Mouse (Mus musculus): ENCODE results near the gene Aldh16a1. TPM values are rescaled to one million over a fixed set of nuclear protein-coding genes. Genes with fewer than 3 reads are reported as not detected.
A peak's percentile ranks its signal among the peaks of the same experiment; 100 is the strongest.
"Not testable (repeated sequence)": the region's sequence is repeated elsewhere in the genome, so short reads cannot be mapped to it uniquely, and the experiment has no call there.

Gene Aldh16a1
- total RNA-seq, 2 experiments from 2014 or later, result 36.6 to 48.2 TPM

DNA sequence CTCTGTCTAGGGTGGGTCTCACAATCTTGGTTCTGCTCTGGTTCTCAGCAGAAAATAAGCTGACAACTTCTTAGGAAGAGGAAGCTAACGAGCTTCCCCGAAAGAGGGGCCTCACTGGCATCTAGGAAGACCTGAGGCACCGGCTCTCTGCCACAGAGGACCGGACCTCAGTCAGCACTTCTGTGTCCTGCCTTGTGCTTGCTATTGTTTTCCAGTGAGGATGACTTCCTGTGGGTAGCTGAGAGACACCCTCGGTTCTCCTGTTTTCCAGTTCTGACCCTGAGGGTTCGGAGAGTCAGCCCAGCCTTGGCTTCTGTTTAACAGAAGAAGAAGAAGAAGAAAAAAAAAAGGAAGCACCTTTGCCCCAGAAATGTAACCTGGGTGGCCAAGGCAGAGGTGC, 56.9 kb downstream of the Aldh16a1 start:
- intact Hi-C loops (cut with DNase I), result no loop called here
- no peak for DNase-seq

DNA sequence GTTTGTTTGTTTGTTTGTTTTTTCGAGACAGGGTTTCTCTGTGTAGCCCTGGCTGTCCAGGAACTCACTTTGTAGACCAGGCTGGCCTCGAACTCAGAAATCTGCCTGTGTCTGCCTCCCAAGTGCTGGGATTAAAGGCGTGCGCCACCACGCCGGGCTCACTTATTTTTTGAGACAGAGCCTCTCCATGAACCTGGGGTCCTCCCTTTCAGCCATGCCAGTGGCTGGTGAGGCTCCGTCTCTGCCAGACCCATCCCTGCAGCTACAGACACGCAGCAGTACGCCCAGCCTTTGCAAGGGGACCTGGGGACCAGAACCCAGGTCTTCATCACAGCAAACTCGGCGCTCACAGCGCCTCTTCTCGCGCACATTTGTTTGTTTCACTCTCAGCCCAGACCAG, 58.4 kb downstream of the Aldh16a1 start:
- intact Hi-C loops (cut with DNase I); DNase-seq: not testable (repeated sequence)

DNA sequence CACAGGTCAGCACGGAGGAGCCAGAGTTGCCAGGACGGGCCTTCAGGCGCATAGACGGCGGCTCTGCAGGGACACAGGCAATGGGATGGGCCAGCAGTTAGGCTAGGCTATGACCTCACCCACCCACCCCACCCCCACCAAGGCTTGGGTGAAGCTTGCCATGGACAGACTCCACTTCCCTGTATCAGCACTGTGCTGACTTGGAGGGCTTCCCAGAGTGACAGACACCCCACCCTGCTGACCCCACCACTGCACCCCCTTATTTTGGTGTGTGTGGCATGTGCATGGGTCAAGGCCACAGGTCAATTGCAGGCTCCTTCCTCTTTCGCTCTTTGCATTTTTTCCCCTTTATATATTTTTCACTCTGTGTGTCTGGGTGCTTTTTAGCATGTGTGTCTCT, 59.0 kb downstream of the Aldh16a1 start:
- intact Hi-C loops (cut with DNase I), result no loop called here
- DNase-seq, result peak in 1 of 2 experiments; percentile 38

DNA sequence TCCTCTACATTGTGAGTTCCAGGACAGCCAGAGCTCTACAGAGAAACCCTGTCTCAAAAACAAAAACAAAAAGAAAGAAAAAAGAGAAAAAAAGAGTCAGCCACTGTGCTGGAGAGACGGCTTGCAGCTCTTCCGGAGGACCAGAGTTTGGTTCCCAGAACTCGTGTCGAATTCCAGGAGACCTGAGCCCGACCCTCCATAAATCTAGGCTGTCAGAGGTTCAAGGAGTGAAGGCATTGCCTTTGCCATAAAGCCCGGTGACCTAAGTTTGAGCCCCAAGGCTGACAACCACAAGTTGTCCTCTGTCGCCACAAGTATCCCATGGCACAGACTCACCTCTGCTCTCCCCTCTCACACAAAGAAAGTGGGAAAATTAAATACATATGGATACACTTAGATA, 60.3 kb downstream of the Aldh16a1 start:
- intact Hi-C loops (cut with DNase I), result no loop called here
- no peak for DNase-seq

DNA sequence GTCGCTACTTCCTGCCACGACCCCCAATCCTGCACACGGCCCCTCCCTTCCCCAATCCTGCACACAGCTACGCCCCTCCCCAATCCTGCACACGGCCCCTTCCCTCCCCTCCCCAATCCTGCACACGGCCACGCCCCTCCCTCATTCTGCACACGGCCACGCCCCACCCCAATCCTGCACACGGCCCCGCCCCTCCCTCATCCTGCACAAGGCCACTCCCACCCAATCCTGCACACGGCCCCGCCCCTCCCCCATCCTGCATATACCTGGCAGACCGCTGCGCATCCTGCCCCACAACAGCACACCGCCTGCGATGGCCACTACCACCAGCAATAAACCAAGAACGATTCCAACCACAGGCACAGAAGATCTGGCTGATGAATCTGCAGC, 60.9 kb downstream of the Aldh16a1 start:
- intact Hi-C loops (cut with DNase I), result no loop called here
- no peak for DNase-seq

DNA sequence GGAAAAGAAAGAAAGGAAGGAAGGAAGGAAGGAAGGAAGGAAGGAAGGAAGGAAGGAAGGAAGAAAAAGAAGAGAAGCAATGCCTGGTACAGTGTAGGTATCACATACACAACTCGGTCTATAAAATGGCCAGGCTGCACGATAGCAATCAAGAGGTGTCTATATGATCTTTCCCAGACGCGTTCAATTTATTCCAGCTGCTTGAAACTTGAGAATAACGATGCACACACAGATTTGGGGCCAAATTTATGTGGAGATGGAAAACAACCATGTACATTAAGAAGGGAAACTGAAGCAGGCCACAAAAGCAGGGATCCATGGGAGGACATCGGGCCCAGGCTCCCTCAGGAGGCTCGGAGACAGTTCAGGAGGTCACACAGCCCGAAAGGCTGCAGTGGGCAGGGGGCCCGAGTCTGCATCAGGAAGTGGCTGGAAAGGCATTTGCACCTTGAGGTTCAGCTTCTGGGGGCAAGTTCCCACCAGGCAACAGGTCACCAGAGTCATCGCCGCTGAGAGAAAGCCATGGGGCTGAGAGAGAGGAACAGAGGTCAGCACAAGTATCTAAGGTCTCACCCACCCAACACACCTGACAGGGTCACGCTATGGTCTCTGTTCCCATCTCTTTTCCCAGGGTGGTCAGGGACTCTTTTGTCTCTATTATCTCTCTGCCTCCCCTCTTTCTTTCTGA, 61.4 kb downstream of the Aldh16a1 start:
- no peak for DNase-seq
- intact Hi-C loops (cut with DNase I), result no loop called here

DNA sequence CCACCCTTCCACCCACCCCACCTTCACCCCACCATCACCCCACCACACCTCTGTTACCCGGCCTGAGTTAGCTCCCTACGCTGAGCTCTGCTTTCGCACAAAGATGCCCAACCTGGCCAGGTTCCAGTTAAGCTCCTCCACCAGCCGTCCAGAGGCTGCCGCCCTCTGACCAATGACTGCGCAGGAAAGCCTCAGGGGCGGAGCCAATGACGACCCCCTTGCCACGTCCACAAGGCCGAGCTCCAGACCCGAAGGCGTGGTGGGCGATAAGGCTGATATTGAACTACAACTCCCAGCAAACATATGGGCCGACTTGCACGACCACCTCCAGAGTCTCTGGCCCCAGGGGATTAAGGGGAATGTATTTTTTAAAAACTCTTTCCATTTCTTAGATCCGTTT, 62.3 kb downstream of the Aldh16a1 start, which contains the start of gene Rcn3:
Rcn3 (minus strand) TSS at position 174 of the 400 bp plus-strand sequence.
- intact Hi-C loops (cut with DNase I), result no loop called here

DNA sequence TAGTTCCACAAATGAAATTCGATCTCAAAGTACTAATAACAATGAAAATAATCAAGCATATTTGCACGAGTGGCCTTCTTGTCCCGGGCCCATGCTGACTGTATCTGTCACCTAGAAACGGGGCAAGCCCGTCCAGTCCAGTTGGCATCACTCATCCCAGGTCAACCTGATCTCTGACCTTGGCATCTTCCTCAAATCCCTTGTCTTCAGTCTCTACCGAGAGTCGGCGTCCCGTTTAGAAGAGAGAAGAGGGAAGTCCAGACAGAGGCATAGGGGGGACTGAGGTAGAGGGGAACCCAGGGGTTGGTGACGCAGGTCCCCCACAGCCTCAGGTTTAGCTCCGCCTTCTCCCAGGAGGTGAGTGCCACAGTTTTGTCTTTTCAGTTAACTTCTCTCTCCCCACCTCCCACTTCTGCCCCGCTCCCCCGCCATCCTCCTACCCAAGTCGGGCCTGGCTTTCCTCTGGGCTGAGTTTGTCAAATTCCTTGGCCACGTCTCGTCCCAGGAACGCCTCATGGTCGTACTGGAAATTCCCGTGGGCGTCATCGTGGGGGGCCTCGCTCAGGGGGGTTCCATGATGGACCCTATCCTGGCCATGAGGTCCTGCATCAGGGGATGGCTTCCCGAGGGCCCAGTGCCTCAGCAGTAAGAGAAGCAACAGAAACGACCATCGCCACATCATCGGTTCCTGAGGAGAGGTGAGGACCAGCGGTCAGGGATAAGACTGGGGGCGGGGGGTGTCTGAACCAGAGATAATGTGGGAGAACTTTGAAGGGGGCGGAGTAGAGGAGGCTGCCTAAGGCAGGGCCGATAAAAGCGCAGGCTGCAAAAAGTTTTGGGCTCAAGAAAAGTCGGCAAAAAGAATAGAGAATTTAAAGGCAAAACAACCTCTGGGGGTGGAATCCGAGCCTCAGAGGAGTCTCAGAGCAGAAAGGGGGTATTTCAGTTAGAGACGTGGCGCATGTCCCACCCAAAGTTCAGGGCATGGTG, 63.1 kb downstream of the Aldh16a1 start:
- intact Hi-C loops (cut with DNase I), result no loop called here
- DNase-seq, result peak; percentile 44 to 70

More for the DNA sequence above, 62.3 kb downstream of the Aldh16a1 start, which contains the start of gene Rcn3:
- peak; percentile 92 to 93 for DNase-seq

Small RNA genes lying within 50 kb of the gene (microRNA-seq; reads per million reads assigned to microRNA genes)
- gene Mir150, result 964 to 1,004 reads per million in 2 experiments
- 9.0 to 15.3 reads per million in 2 experiments for gene Mir5121
- 0 reads per million in 2 experiments for gene Mir7055

Other genes with a start within 250 kb of the Aldh16a1 start
- gene Ap2a1, start 225.1 kb downstream of the Aldh16a1 start, total RNA-seq (2021), result 10 to 100 TPM; 90.9 to 91.1 TPM
- not detected for gene Tsks, start 211.4 kb downstream of the Aldh16a1 start, total RNA-seq (2021)
- 1 to 10 TPM; 4.1 to 6.2 TPM for gene Cpt1c, start 179.7 kb downstream of the Aldh16a1 start, total RNA-seq (2021)
- gene Prmt1, start 168.0 kb downstream of the Aldh16a1 start, total RNA-seq (2021), result 100 to 1,000 TPM; 198 to 216 TPM
- gene Irf3, start 156.9 kb downstream of the Aldh16a1 start, total RNA-seq (2021), result 10 to 100 TPM; 34.1 to 47.9 TPM
- 10 to 100 TPM; 14.5 to 15.9 TPM for gene Bcl2l12, start 155.9 kb downstream of the Aldh16a1 start, total RNA-seq (2021)
- gene Scaf1, start 138.2 kb downstream of the Aldh16a1 start, total RNA-seq (2021), result 10 to 100 TPM; 68.5 to 70.1 TPM
- gene Rras, start 136.6 kb downstream of the Aldh16a1 start, total RNA-seq (2021), result 10 to 100 TPM; 71.6 to 75.7 TPM
- 10 to 100 TPM; 28.8 to 35.7 TPM for gene Prr12, start 101.7 kb downstream of the Aldh16a1 start, total RNA-seq (2021)
- gene Nosip, start 92.2 kb downstream of the Aldh16a1 start, total RNA-seq (2021), result 10 to 100 TPM; 33.9 to 35.9 TPM
- 10 to 100 TPM; 10.9 to 11.3 TPM for gene Prrg2, start 91.9 kb downstream of the Aldh16a1 start, total RNA-seq (2021)
- 10 to 100 TPM; 76.5 to 83.4 TPM for gene Rcn3, start 62.4 kb downstream of the Aldh16a1 start, total RNA-seq (2021)
- gene Fcgrt, start 50.7 kb downstream of the Aldh16a1 start, total RNA-seq (2021), result 10 to 100 TPM; 65.4 to 69.2 TPM
- gene Rps11, start 30.1 kb downstream of the Aldh16a1 start, total RNA-seq (2021), result 100 to 1,000 TPM; 752 to 773 TPM
- 100 to 1,000 TPM; 809 to 865 TPM for gene Rpl13a, start 25.8 kb downstream of the Aldh16a1 start, total RNA-seq (2021)
- not detected for gene Gm45713, start 18.4 kb downstream of the Aldh16a1 start, total RNA-seq (2021)
- gene Flt3l, start 18.2 kb downstream of the Aldh16a1 start, total RNA-seq (2021), result 1 to 10 TPM; 5.7 to 6.5 TPM
- gene Pih1d1, start 281 bp downstream of the Aldh16a1 start, total RNA-seq (2021), result 10 to 100 TPM; 47.1 to 49.0 TPM
- gene Slc17a7, start 9.4 kb upstream of the Aldh16a1 start, total RNA-seq (2021), result 1 to 10 TPM; 6.1 to 6.7 TPM
- gene Gfy, start 25.0 kb upstream of the Aldh16a1 start, total RNA-seq (2021), result not detected
- gene Pth2, start 26.4 kb upstream of the Aldh16a1 start, total RNA-seq (2021), result not detected
- gene Ccdc155, start 50.3 kb upstream of the Aldh16a1 start, total RNA-seq (2021), result not detected
- gene Dkkl1, start 57.6 kb upstream of the Aldh16a1 start, total RNA-seq (2021), result not detected
- gene Tead2, start 61.2 kb upstream of the Aldh16a1 start, total RNA-seq (2021), result 10 to 100 TPM; 27.5 to 32.3 TPM
- 1 to 10 TPM; 3.0 to 4.0 TPM for gene Cd37, start 84.5 kb upstream of the Aldh16a1 start, total RNA-seq (2021)
- gene Slc6a16, start 86.5 kb upstream of the Aldh16a1 start, total RNA-seq (2021), result not detected
- gene Slc6a21, start 122.9 kb upstream of the Aldh16a1 start, total RNA-seq (2021), result not detected
- gene Trpm4, start 179.2 kb upstream of the Aldh16a1 start, total RNA-seq (2021), result 10 to 100 TPM; 21.0 to 26.1 TPM
- gene Hrc, start 180.7 kb upstream of the Aldh16a1 start, total RNA-seq (2021), result 100 to 1,000 TPM; 320 to 351 TPM
- gene Ppfia3, start 212.4 kb upstream of the Aldh16a1 start, total RNA-seq (2021), result under 1 TPM; 0.22 to 0.31 TPM
- 1 to 10 TPM in 1 of 2 experiments, under 1 TPM in 1; 0.97 to 1.1 TPM for gene Lin7b, start 216.0 kb upstream of the Aldh16a1 start, total RNA-seq (2021)
- 100 to 1,000 TPM; 146 to 161 TPM for gene Snrnp70, start 241.2 kb upstream of the Aldh16a1 start, total RNA-seq (2021)

All from heart, postnatal 10 days (tissue).